Mouse (Mus musculus): ENCODE measurements at regions not wholly inside any gene's neighbourhood (a gene's known extent, or its start where the extent isn't known, plus 50 kb on each side); places are given as distances from the start of the nearest gene placed in this dataset.

- Histone ChIP-seq H3K27ac (no peak overlapping the region), H3K9me3 (no peaks in the 10 kb centered on the region; the same call in 1 of the 2 replicates), H3K27me3 (no peaks in the 10 kb centered on the region), H3K9ac (no peak overlapping the region), H3K4me3 (no peak overlapping the region), H3K36me3 (no peaks in the 10 kb centered on the region), H3K4me1 (peaks cover 22% of the 10 kb centered on the region), H3K4me2 (replicated peaks) (no peak overlapping the region)
- ATAC-seq (ENCODE audit: low FRiP score, low read depth) = no peak
- WGBS = 80% methylated on average over 12 of the region's 12 CpGs
These were observed 133.0 kb downstream of the Bcas1 start for GRCm38 (mm10) chr2:170294657-170295056.

DNA sequence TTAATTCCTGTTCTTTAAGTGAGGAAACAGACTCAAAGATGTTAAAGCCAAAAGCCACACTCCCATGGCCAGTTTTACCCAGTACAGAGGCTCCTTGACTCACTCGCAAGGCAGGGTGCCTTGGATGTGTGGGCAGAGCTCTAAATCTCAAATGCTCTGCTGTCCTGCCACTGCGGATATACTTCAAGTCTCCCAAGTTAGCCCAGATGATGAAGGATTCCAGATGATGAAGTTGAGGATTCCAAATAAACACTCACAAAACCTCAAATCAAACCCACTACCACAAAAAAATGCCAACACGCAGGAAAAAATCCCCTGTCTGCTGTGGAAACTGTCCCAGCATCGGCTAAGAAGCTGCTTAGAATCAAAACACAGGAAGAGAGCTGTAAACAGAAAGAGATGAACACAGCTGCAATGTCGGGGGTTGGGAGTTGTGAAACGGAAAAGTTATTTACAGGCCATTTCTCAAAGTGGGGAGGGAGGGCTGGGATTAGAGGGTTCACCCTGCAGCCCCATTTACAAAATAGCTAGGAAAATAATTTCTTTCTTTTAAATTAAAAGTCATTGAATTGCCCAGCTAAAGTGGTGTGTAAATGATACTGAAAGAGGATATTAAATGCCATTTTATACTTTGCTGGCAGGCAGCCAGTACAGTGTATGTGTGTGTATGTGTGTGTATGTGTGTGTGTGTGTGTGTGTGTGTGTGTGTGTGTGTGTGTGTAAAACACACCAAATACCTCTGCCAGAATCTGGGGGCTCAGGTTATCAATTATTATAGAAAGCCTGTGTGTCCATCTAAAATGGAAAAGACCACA lies 135.6 kb downstream of the Bcas1 start:
- H3K27me3 ChIP-seq = no peaks in the 10 kb centered on the region
- 17% methylated on average over 6 of the region's 6 CpGs for WGBS
- H3K9ac ChIP-seq = no peak overlapping the region
- H3K4me1 ChIP-seq = peaks cover 35% of the 10 kb centered on the region
- ATAC-seq (ENCODE audit: low FRiP score, low read depth) = no peak
- H3K4me3 ChIP-seq = no peak overlapping the region
- H3K36me3 ChIP-seq = no peaks in the 10 kb centered on the region
- no peaks in the 10 kb centered on the region for H3K9me3 ChIP-seq
- H3K27ac ChIP-seq = no peak overlapping the region
- H3K4me2 ChIP-seq (replicated peaks) = no peak overlapping the region

DNA sequence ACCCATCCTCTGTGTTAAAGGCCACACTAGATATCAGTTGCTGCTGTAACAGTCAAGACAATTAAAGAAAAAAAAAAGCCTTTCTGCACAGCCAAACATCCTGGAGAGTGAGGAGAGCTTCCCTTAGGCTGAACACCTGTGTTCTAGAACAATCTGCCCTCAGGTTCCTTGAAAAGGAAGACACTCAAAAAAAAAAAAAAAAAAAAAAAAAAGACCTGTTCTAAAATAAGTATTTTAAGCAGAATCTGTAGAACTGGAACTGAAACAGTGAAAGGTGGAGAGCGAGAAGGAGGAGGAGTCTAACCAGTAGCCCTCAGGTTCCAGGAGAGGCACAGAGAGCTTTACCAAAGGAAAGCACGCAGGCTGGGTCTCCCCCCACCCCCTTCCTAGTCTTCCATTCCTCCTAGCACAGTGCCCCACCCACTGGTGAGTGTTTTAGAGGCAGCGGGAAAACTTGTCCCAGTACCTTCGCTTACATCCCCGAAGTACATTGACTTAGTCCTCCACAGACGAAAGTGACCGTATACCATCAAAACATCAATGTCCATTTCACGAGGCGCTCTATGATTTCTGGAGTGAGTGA lies 138.2 kb downstream of the Bcas1 start:
- H3K4me1 ChIP-seq = peaks cover 40% of the 10 kb centered on the region
- no peaks in the 10 kb centered on the region for H3K36me3 ChIP-seq
- peaks cover 7% of the 10 kb centered on the region for H3K27me3 ChIP-seq
- H3K9me3 ChIP-seq = no peaks in the 10 kb centered on the region
- WGBS = 78% methylated on average over 9 of the region's 9 CpGs
- no peak for ATAC-seq (ENCODE audit: low FRiP score, low read depth)
- H3K9ac ChIP-seq = no peak overlapping the region
- no peak overlapping the region for H3K4me3 ChIP-seq
- no peak overlapping the region for H3K4me2 ChIP-seq (replicated peaks)
- H3K27ac ChIP-seq = no peak overlapping the region

DNA sequence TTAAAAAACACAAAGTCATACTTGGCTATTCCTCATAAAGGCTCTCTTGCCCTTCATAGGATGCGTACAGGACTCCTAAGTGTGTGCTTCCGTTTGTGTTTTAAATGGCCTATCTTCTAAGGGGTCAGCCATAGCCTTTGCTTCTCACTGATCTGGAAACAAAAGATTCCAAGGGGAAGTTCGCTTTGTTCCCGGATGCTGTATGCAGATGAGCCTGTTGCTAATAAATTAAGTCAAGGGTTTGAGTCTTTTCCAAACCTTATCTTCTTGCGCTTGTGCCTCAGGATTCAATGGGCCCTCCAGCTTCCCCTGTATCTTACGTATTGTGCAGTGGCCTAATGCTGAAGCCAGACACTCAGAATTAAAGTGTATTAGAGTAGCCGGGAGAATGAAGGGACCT lies 138.9 kb downstream of the Bcas1 start:
- Histone ChIP-seq H3K27ac (no peak overlapping the region), H3K9ac (0 out of 2 replicates have a peak overlapping the region, but pooled peaks have one; percentile 10)
- ATAC-seq (ENCODE audit: low FRiP score, low read depth) = no peak

DNA sequence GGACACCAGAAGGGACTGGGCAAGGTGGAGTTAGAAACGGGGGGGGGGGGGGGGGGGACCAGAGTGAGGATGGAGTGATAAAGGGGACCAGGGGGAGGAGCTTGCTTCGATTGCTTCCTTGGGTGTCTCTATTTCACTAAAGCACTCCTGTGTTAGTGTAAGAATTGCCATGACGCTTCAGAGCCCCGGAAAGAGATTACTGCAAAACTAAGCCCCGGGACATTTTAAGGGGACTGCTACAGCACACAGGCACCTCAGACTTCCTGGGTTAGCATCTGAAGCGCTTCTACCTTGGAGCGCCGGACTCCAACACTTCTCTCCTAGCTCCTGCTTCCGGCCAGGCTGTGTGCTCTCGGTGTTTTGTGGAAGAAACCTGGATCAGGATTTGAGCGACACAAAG lies 139.4 kb downstream of the Bcas1 start:
- Histone ChIP-seq H3K9ac (peak overlapping the region; percentile 10; the same call in 1 of the 2 replicates), H3K4me1 (peaks cover 40% of the 10 kb centered on the region), H3K9me3 (no peaks in the 10 kb centered on the region), H3K4me2 (replicated peaks) (peak overlapping the region; percentile 89), H3K27me3 (peaks cover 8% of the 10 kb centered on the region), H3K27ac (no peak overlapping the region), H3K36me3 (no peaks in the 10 kb centered on the region), H3K4me3 (peak overlapping the region; percentile 47)
- 11% methylated on average over 11 of the region's 11 CpGs for WGBS
- no peak for ATAC-seq (ENCODE audit: low FRiP score, low read depth)

More for the DNA sequence above, 138.9 kb downstream of the Bcas1 start:
- Histone ChIP-seq H3K27me3 (peaks cover 8% of the 10 kb centered on the region), H3K4me2 (replicated peaks) (no peak overlapping the region), H3K36me3 (no peaks in the 10 kb centered on the region), H3K4me1 (peaks cover 40% of the 10 kb centered on the region), H3K4me3 (no peak overlapping the region), H3K9me3 (no peaks in the 10 kb centered on the region)
- 91% methylated on average over 7 of the region's 7 CpGs for WGBS

GRCm38 (mm10) chr2:170287301-170287885 lies 139.5 kb upstream of the Zfp217 start:
- Histone ChIP-seq H3K9ac (peak overlapping the region; percentile 59), H3K27me3 (peaks cover 8% of the 10 kb centered on the region), H3K4me1 (peaks cover 36% of the 10 kb centered on the region), H3K4me2 (replicated peaks) (peak overlapping the region; percentile 89), H3K36me3 (no peaks in the 10 kb centered on the region), H3K4me3 (peak overlapping the region; percentile 47), H3K9me3 (no peaks in the 10 kb centered on the region), H3K27ac (no peak overlapping the region)
- ATAC-seq (ENCODE audit: low FRiP score, low read depth) = no peak
- under 1% methylated on average over 27 of the region's 27 CpGs for WGBS

DNA sequence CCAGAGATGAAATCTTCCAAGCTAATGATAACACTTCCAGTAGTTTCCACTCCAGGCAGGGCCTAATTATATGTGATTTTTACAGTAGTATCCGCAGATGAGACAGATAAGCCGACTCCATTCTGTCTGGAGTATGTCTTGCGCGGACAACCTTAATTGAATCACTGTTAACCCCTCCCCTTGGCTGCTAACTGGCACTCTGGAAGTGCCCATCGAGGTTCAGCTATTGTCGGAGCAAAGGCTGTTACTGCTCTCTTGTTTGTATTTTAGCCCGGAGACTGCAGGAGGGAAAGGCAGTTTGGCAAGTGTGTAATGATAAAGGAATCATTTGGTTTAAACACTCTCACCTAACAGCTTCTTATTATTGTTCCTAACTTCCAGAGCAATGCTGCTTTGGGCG lies 138.9 kb upstream of the Zfp217 start:
- Histone ChIP-seq H3K9ac (peak overlapping the region; percentile 59; the same call in 1 of the 2 replicates), H3K4me3 (peak overlapping the region; percentile 47), H3K27me3 (peaks cover 8% of the 10 kb centered on the region), H3K4me2 (replicated peaks) (peak overlapping the region; percentile 89), H3K36me3 (no peaks in the 10 kb centered on the region), H3K4me1 (peaks cover 29% of the 10 kb centered on the region), H3K9me3 (no peaks in the 10 kb centered on the region), H3K27ac (no peak overlapping the region)
- WGBS = 9% methylated on average over 8 of the region's 8 CpGs
- ATAC-seq (ENCODE audit: low FRiP score, low read depth) = no peak

- H3K4me1 ChIP-seq = peaks cover 15% of the 10 kb centered on the region
- H3K27me3 ChIP-seq = peaks cover 8% of the 10 kb centered on the region
- ATAC-seq (ENCODE audit: low FRiP score, low read depth) = no peak
- no peaks in the 10 kb centered on the region for H3K36me3 ChIP-seq
- no peak overlapping the region for H3K27ac ChIP-seq
- H3K9me3 ChIP-seq = no peaks in the 10 kb centered on the region
- H3K9ac ChIP-seq = no peak overlapping the region
- no peak overlapping the region for H3K4me2 ChIP-seq (replicated peaks)
- H3K4me3 ChIP-seq = no peak overlapping the region
- WGBS = 80% methylated on average over 6 of the region's 6 CpGs
These were observed 134.6 kb upstream of the Zfp217 start for GRCm38 (mm10) chr2:170282463-170282862.

DNA sequence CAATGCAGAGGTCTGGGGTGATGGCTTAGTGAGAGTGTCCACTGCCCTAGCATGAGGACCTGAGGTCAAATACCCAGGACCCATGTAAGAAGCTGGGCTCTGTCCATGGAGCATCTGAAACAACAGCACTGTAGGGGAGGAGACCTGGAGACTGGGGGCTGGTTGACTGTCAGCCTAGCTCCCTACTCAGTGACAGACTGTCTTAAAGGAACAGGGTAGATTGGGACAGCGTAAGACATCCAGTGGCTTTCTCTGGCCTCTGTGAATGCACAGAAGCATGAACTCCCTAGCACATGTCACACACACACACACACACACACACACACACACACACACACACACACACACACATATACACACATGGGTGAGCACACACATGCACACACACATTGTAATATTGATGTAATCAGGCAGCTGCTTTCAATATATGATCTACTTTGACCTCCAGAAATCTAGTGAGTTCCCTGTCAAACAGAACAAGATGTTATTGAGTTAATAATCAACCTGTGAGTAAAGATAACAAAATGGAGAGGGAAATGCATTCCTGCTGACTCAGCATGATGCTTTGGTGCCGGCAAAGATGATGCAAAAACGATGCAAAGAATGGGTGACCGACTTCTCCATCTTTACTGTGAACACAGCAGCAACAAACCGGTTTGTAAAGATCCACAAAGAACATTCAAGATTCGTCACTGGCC lies 133.6 kb upstream of the Zfp217 start:
- H3K27ac ChIP-seq = no peak overlapping the region
- 88% methylated on average over 6 of the region's 6 CpGs for WGBS
- H3K4me3 ChIP-seq = no peak overlapping the region
- no peaks in the 10 kb centered on the region for H3K36me3 ChIP-seq
- no peak overlapping the region for H3K4me2 ChIP-seq (replicated peaks)
- no peak overlapping the region for H3K9ac ChIP-seq
- H3K9me3 ChIP-seq = no peaks in the 10 kb centered on the region
- H3K4me1 ChIP-seq = peaks cover 9% of the 10 kb centered on the region; the same call in 1 of the 2 replicates
- no peak for ATAC-seq (ENCODE audit: low FRiP score, low read depth)
- H3K27me3 ChIP-seq = peaks cover 7% of the 10 kb centered on the region

DNA sequence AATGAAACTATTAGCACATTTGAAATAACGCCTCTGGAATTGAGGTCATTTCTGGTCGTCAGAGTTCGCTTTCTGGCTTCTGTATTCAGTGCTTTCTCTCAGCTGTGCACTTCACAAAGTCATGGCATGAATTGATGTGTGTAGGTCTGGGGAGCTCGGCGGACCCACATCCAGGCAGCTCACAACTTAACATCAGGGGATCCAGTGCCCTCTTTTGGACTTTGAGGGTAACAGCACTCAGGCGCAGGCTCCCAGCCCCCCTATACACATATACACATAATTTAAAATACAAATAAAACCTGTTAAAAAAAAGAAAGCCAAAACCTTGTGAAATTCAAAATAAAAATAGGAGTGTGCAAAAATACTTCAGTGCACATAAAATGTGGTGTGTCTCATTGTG lies 132.8 kb upstream of the Zfp217 start:
- no peak for ATAC-seq (ENCODE audit: low FRiP score, low read depth)
- no peaks in the 10 kb centered on the region for H3K36me3 ChIP-seq
- no peak overlapping the region for H3K4me2 ChIP-seq (replicated peaks)
- H3K9me3 ChIP-seq = no peaks in the 10 kb centered on the region
- 71% methylated on average over 6 of the region's 6 CpGs for WGBS
- H3K4me1 ChIP-seq = peaks cover 9% of the 10 kb centered on the region; the same call in 1 of the 2 replicates
- H3K9ac ChIP-seq = no peak overlapping the region
- no peak overlapping the region for H3K4me3 ChIP-seq
- H3K27me3 ChIP-seq = 0 out of 2 replicates have a peak, but pooled peaks cover 3% of the 10 kb centered on the region
- H3K27ac ChIP-seq = no peak overlapping the region

DNA sequence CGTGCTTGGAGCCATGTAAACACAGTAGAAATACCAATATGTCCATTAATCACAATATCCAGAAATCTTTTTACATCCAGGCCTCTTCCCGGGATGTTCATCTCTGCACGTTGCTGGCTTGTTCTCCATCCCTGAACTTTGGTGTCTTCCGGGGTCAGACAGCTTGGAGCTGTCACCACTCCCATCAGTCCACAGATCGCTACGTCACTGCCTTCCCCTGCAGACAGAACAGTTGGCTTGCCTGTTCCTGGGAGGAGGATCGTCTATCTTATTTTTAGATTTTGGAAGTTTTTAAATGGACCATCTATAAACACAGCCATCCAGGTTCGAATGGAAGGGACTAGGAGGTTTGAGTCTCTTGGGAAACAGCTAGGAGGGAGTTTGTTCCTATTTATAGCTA lies 130.0 kb upstream of the Zfp217 start:
- H3K4me3 ChIP-seq = no peak overlapping the region
- H3K27me3 ChIP-seq = no peaks in the 10 kb centered on the region
- 60% methylated on average over 8 of the region's 8 CpGs for WGBS
- no peak overlapping the region for H3K4me2 ChIP-seq (replicated peaks)
- no peaks in the 10 kb centered on the region for H3K36me3 ChIP-seq
- ATAC-seq (ENCODE audit: low FRiP score, low read depth) = no peak
- peaks cover 9% of the 10 kb centered on the region; the same call in 1 of the 2 replicates for H3K4me1 ChIP-seq
- no peak overlapping the region for H3K9ac ChIP-seq
- no peaks in the 10 kb centered on the region for H3K9me3 ChIP-seq
- no peak overlapping the region for H3K27ac ChIP-seq

Measured in limb, embryonic 13.5 days (tissue).